Mouse (Mus musculus) neural tube, embryonic 15.5 days (tissue): ENCODE measurements at regions not wholly inside any gene's neighbourhood (a gene's known extent, or its start where the extent isn't known, plus 50 kb on each side); places are given as distances from the start of the nearest gene placed in this dataset.

Source experiments
- ATAC-seq: fragments of 200-750 bp; cut with Nextera tagmentation; 2 replicates; pipeline ENCODE4 v1.8.0; 2017; ENCODE audit warnings: mild to moderate bottlenecking, moderate TSS enrichment, moderate library complexity; ENCODE audit not compliant: low FRiP score
- H3K27ac ChIP-seq: fragments of 300-500 bp; sonication (generic); replicated peaks from 2 replicates; pipeline ENCODE4 v1.5.1; 2015; ENCODE audit warnings: mild to moderate bottlenecking, inconsistent platforms
- H3K27me3 ChIP-seq: fragments of 300-500 bp; sonication (generic); replicated peaks from 2 replicates; pipeline ENCODE4 v1.6.1; 2015; ENCODE audit warnings: inconsistent platforms
- H3K36me3 ChIP-seq: fragments of 300-500 bp; sonication (generic); 2 replicates; pipeline ENCODE4 v1.6.1; 2015; ENCODE audit warnings: inconsistent platforms
- H3K4me1 ChIP-seq: fragments of 300-500 bp; sonication (generic); 2 replicates; pipeline ENCODE4 v1.6.1; 2015; ENCODE audit warnings: inconsistent platforms
- H3K4me2 ChIP-seq: fragments of 300-500 bp; sonication (generic); 2 replicates; pipeline ENCODE4 v1.6.1; 2015; ENCODE audit warnings: inconsistent platforms, mild to moderate bottlenecking, moderate library complexity
- H3K4me3 ChIP-seq: fragments of 300-500 bp; sonication (generic); replicated peaks from 2 replicates; pipeline ENCODE4 v1.5.1; 2015; ENCODE audit warnings: mild to moderate bottlenecking, inconsistent platforms
- H3K9ac ChIP-seq: fragments of 300-500 bp; sonication (generic); replicated peaks from 2 replicates; pipeline ENCODE4 v1.6.1; 2015; ENCODE audit warnings: mild to moderate bottlenecking, inconsistent platforms
- H3K9me3 ChIP-seq: fragments of 300-500 bp; sonication (generic); replicated peaks from 2 replicates; pipeline ENCODE4 v1.6.1; 2016; ENCODE audit warnings: inconsistent platforms
- whole genome bisulfite sequencing: fragments of 180-500 bp; shearing (Covaris S2); methylation state at CpG from one replicate; pipeline ENCODE4 v1.1.7; 2015; ENCODE audit warnings: mixed read lengths; 5-methylcytosine and 5-hydroxymethylcytosine counted together

- Histone ChIP-seq H3K9me3 (no peaks in the 10 kb centered on the region), H3K27ac (no peak overlapping the region), H3K36me3 (no peaks in the 10 kb centered on the region), H3K4me2 (no peak overlapping the region), H3K9ac (no peak overlapping the region), H3K4me3 (no peak overlapping the region), H3K27me3 (0 out of 2 replicates have a peak, but pooled peaks cover 4% of the 10 kb centered on the region), H3K4me1 (no peaks in the 10 kb centered on the region)
- 71% methylated on average over 3 of the region's 3 CpGs for whole genome bisulfite sequencing
- ATAC-seq: no peak
These were observed 98.5 kb downstream of the Gm12689 start for GRCm38 (mm10) chr4:99394244-99394643.

DNA sequence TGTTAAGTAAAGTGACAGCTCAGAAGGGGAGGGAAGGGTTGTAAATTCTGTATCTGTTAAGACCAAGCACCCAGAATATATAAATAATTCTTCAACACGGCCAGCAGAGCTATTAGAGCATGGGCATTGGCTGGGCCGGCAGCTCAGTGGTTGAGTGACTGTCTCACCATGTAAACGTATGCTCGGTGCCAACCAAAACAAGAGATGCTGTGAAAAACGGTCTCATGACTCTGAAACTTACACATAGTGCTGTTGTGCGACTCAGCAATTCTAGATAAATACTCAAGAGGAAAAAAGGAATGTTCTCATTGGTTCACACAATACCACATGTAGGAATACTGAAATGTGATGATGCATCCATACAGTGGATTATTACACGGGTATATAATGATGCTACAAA, 111.8 kb downstream of the Gm12689 start:
- Histone ChIP-seq H3K27me3 (no peaks in the 10 kb centered on the region), H3K36me3 (no peaks in the 10 kb centered on the region), H3K9me3 (no peaks in the 10 kb centered on the region), H3K4me3 (no peak overlapping the region), H3K4me1 (no peaks in the 10 kb centered on the region), H3K9ac (no peak overlapping the region), H3K27ac (no peak overlapping the region), H3K4me2 (no peak overlapping the region)
- ATAC-seq: no peak
- WGBS: 78% methylated on average over 7 of the region's 7 CpGs

- WGBS: 71% methylated on average over 1 of the region's 1 CpGs
- Histone ChIP-seq H3K27ac (no peak overlapping the region), H3K4me3 (no peak overlapping the region), H3K4me1 (no peaks in the 10 kb centered on the region), H3K4me2 (no peak overlapping the region), H3K36me3 (no peaks in the 10 kb centered on the region), H3K9ac (no peak overlapping the region), H3K9me3 (no peaks in the 10 kb centered on the region), H3K27me3 (no peaks in the 10 kb centered on the region)
- ATAC-seq: no peak
These were observed 127.7 kb downstream of the Gm12689 start for GRCm38 (mm10) chr4:99423449-99423848.

DNA sequence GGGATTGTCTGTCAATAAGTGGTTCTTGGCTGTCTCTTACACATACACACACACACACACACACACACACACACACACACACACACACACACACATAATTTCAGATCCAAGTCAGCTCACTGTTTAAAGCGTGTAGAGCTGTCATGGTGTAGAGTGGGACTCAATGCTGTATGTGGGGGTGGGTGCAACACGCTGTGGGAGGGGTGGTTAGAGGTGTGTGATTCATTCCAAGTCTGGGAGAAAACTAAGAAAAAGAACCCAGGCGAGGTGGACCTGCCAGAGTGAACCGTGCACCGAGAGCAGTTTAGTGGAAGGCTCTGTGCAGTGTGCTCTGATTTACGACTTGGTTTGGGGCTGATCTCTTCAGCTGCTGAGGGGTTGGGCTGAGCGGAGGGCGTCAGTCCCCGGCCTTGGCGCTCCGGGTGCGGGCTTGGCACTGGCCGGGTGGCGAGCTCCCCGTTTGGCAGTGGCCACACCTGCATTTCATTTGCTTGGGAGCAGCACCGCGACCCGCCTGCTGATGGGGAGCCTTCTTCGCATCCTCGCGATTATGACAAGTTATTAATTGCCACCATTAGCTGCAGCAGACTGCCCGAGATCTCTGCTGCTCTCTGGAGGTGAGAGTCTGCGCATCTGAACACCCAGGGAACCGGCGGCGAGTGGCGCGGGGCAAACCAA, 149.5 kb downstream of the Gm12689 start:
- 20% methylated on average over 27 of the region's 28 CpGs for WGBS
- peak; percentile 85; the same call in 1 of the 2 replicates for ATAC-seq
- no peaks in the 10 kb centered on the region for H3K9me3 ChIP-seq
- H3K36me3 ChIP-seq: no peaks in the 10 kb centered on the region
- H3K4me2 ChIP-seq: peak overlapping the region; percentile 72
- peaks cover 17% of the 10 kb centered on the region for H3K4me1 ChIP-seq
- 0 out of 2 replicates have a peak, but pooled peaks cover 4% of the 10 kb centered on the region for H3K27me3 ChIP-seq
- H3K27ac ChIP-seq: peak overlapping the region; percentile 54
- peak overlapping the region; percentile 43; the same call in 1 of the 2 replicates for H3K9ac ChIP-seq
- H3K4me3 ChIP-seq: peak overlapping the region; percentile 36

- peaks cover 17% of the 10 kb centered on the region for H3K4me1 ChIP-seq
- 0 out of 2 replicates have a peak overlapping the region, but pooled peaks have one; percentile 43 for H3K9ac ChIP-seq
- H3K36me3 ChIP-seq: no peaks in the 10 kb centered on the region
- H3K27ac ChIP-seq: peak overlapping the region; percentile 54
- H3K4me3 ChIP-seq: peak overlapping the region; percentile 36
- ATAC-seq: peak; percentile 65
- no peaks in the 10 kb centered on the region for H3K9me3 ChIP-seq
- H3K4me2 ChIP-seq: peak overlapping the region; percentile 72
- 0 out of 2 replicates have a peak, but pooled peaks cover 8% of the 10 kb centered on the region for H3K27me3 ChIP-seq
- WGBS: 49% methylated on average over 9 of the region's 9 CpGs
These were observed 150.0 kb downstream of the Gm12689 start for GRCm38 (mm10) chr4:99445755-99446128.

DNA sequence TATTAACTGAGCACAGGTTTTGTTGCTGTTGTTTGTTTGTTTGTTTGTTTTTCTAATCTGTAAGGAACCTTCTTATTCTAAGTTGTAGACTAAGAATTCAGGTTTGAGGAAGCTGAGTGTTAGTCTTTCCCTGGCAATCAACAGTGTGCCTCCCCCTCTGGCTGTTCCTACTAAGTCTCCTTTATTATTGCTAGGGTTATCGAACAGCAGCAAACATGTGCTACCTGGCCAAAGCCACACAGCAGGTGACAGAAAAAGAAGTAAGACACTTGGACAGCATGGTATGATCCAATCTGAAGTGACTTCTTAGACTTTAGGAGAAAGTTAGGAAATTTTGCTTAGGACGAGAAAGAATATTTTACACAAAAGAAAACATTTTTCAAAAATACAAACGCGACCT, 163.3 kb downstream of the Gm12689 start:
- no peak; the same call in 1 of the 2 replicates for ATAC-seq
- peak overlapping the region; percentile 45 for H3K4me2 ChIP-seq
- WGBS: 53% methylated on average over 4 of the region's 4 CpGs
- peaks cover 9% of the 10 kb centered on the region for H3K4me1 ChIP-seq
- no peaks in the 10 kb centered on the region for H3K36me3 ChIP-seq
- no peak overlapping the region for H3K27ac ChIP-seq
- no peak overlapping the region for H3K9ac ChIP-seq
- no peak overlapping the region for H3K4me3 ChIP-seq
- no peaks in the 10 kb centered on the region for H3K9me3 ChIP-seq
- peaks cover 59% of the 10 kb centered on the region for H3K27me3 ChIP-seq

DNA sequence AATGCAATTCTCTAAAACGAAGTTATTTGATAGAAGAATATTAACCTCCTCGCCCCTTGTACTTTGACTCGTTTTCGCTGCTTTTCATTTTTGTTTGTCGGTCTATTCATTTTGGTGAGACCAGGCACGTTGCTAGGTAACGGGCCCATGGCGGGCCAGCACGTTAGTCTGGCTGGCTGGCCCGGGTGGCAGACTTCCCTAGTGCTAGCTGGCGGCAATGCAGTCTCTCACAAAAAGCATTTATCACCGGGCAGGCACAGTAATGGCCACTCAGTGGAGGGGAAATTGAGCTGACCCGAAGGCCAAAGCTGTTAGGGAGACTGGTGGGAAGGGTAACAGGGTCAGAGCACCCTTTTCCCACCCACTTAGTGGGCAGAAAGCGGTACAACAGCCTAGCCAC, 163.7 kb downstream of the Gm12689 start:
- H3K27me3 ChIP-seq: peaks cover 62% of the 10 kb centered on the region
- no peak overlapping the region for H3K4me3 ChIP-seq
- no peaks in the 10 kb centered on the region for H3K36me3 ChIP-seq
- peak overlapping the region; percentile 45 for H3K4me2 ChIP-seq
- WGBS: 4% methylated on average over 14 of the region's 14 CpGs
- peak; percentile 94 for ATAC-seq
- H3K27ac ChIP-seq: no peak overlapping the region
- H3K9me3 ChIP-seq: no peaks in the 10 kb centered on the region
- no peak overlapping the region for H3K9ac ChIP-seq
- H3K4me1 ChIP-seq: peaks cover 9% of the 10 kb centered on the region

DNA sequence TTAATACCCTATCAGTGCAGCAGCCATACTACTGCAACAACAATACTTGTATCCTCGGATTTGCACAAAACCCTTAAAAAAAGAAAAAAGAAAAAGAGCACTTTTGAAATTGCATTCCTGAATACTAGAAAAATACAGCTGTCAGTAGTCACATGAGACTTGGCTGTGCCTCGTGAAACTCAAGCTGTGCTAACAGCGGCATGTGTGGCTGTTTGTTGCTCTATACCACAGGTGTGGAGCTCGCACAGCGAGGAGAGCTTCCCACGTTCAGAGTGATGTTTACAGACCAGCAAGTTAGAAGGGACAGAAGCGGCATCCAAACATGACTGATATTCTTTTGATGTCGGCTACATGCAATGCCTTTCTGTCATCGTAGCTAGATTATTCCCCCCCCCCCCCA, 169.8 kb downstream of the Gm12689 start:
- H3K36me3 ChIP-seq: no peaks in the 10 kb centered on the region
- peaks cover 36% of the 10 kb centered on the region for H3K27me3 ChIP-seq
- WGBS: 66% methylated on average over 9 of the region's 9 CpGs
- no peaks in the 10 kb centered on the region for H3K9me3 ChIP-seq
- no peak overlapping the region for H3K27ac ChIP-seq
- no peak overlapping the region for H3K4me2 ChIP-seq
- ATAC-seq: no peak
- no peak overlapping the region for H3K9ac ChIP-seq
- H3K4me1 ChIP-seq: peaks cover 8% of the 10 kb centered on the region; the same call in 1 of the 2 replicates
- H3K4me3 ChIP-seq: no peak overlapping the region

DNA sequence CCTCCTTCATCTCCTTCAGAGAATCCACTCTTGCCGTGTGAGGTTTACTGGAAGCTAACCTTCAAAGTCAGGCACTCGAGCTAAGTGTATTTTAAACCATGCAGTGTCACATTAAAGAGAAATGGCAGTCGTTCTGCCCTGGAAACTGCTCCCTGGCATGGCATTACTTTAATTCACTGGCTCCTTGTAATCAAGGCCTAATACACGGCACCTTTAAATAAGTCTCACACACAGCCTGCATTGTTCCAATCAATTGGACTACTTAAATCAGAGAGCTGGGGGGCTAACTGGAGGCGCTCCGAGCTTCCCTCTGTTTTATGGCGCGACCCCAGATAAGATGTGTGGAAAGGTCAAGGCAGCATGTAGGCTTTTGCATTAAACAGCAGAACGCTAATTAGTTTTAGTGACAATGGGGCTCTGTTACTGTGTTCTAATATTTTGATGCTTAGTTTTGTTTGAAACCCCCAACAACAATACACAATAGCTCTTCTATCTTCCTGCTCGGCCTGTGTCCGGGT, 180.1 kb downstream of the Gm12689 start:
- 12% methylated on average over 11 of the region's 11 CpGs for WGBS
- no peak overlapping the region for H3K9ac ChIP-seq
- H3K9me3 ChIP-seq: no peaks in the 10 kb centered on the region
- H3K36me3 ChIP-seq: no peaks in the 10 kb centered on the region
- H3K27me3 ChIP-seq: peaks cover 5% of the 10 kb centered on the region; the same call in 1 of the 2 replicates
- H3K4me2 ChIP-seq: no peak overlapping the region
- H3K27ac ChIP-seq: no peak overlapping the region
- peaks cover 8% of the 10 kb centered on the region; the same call in 1 of the 2 replicates for H3K4me1 ChIP-seq
- no peak; the same call in 1 of the 2 replicates for ATAC-seq
- no peak overlapping the region for H3K4me3 ChIP-seq

DNA sequence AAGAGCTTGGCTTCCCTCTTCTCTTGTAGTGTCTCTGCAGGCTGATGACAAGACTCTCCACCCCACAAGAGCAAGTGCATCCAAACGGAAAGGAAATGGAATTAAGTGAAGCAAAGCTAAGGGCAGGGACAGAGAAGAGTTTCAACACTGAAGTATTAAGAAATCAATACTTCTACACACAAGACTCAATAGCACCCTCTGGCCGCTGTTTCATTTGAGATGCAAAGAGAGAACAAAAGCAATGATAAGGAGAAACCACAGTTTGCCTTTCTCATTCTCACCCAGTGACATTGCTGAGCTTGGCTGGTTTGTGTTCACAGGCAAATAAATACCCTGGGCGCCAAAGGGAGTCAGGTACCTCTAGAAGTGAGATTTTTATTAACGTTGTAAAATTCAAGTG, 171.8 kb upstream of the Foxd3 start:
- ATAC-seq: no peak
- peaks cover 3% of the 10 kb centered on the region; the same call in 1 of the 2 replicates for H3K27me3 ChIP-seq
- no peak overlapping the region for H3K9ac ChIP-seq
- 72% methylated on average over 4 of the region's 4 CpGs for WGBS
- H3K9me3 ChIP-seq: no peaks in the 10 kb centered on the region
- no peaks in the 10 kb centered on the region for H3K4me1 ChIP-seq
- no peak overlapping the region for H3K27ac ChIP-seq
- H3K36me3 ChIP-seq: no peaks in the 10 kb centered on the region
- no peak overlapping the region for H3K4me2 ChIP-seq
- no peak overlapping the region for H3K4me3 ChIP-seq

- Histone ChIP-seq H3K27me3 (peaks cover 20% of the 10 kb centered on the region), H3K4me3 (no peak overlapping the region), H3K36me3 (no peaks in the 10 kb centered on the region), H3K4me2 (no peak overlapping the region), H3K27ac (no peak overlapping the region), H3K9me3 (no peaks in the 10 kb centered on the region), H3K4me1 (no peaks in the 10 kb centered on the region), H3K9ac (no peak overlapping the region)
- ATAC-seq: no peak
- WGBS: 80% methylated on average over 12 of the region's 12 CpGs
These were observed 164.3 kb upstream of the Foxd3 start for GRCm38 (mm10) chr4:99491536-99492514.
